Mouse (Mus musculus) heart, adult 9 months (tissue): Measurements from ENCODE around the gene Grik4.

Experiments used
- DNase-seq, 2 experiments: peaks; one replicate each; pipeline ENCODE4 v3.0.0; 2022; ENCODE audit warnings: low spot score in 2 of 2

Gene Grik4

GRCm38 (mm10) chr9:42491780-42492179, 452.5 kb downstream of the Grik4 start:
- DNase-seq, result no peak

- no peak for DNase-seq
Measured at GRCm38 (mm10) chr9:42490589-42491382, 453.5 kb downstream of the Grik4 start.

- DNase-seq, result no peak
Measured at GRCm38 (mm10) chr9:42488071-42488470, 456.2 kb downstream of the Grik4 start.

GRCm38 (mm10) chr9:42486913-42487312, 457.4 kb downstream of the Grik4 start:
- no peak for DNase-seq

- DNase-seq, result no peak
Measured at GRCm38 (mm10) chr9:42484667-42485066, 459.6 kb downstream of the Grik4 start.

- DNase-seq, result no peak
Measured at GRCm38 (mm10) chr9:42482944-42483343, 461.3 kb downstream of the Grik4 start.

GRCm38 (mm10) chr9:42476166-42476565, 468.1 kb downstream of the Grik4 start:
- DNase-seq, result no peak

GRCm38 (mm10) chr9:42474244-42474643, 470.0 kb downstream of the Grik4 start:
- DNase-seq, result no peak

GRCm38 (mm10) chr9:42471921-42472747, 472.2 kb downstream of the Grik4 start:
- DNase-seq, result peak; percentile 88 to 92

- peak; percentile 71 to 76 for DNase-seq
Measured at GRCm38 (mm10) chr9:42471214-42471613, 473.1 kb downstream of the Grik4 start.

- DNase-seq, result no peak
Measured at GRCm38 (mm10) chr9:42469323-42469722, 475.0 kb downstream of the Grik4 start.

GRCm38 (mm10) chr9:42468360-42468759, 475.9 kb downstream of the Grik4 start:
- no peak for DNase-seq
